Mouse (Mus musculus) heart, postnatal 14 days (tissue): Measurements from ENCODE around the gene Slitrk4. TPM values are rescaled to one million over a fixed set of nuclear protein-coding genes. Genes with fewer than 3 reads are reported as not detected.
A peak's percentile ranks its signal among the peaks of the same experiment; 100 is the strongest.

Experiments
- DNase-seq, 2 experiments: peaks; one replicate each; pipeline ENCODE4 v3.0.0; 2021 to 2022
- intact Hi-C: fragments of 180-260 bp; cut with DNase I; formaldehyde crosslinking; loops from one replicate; pipeline ENCODE4 v1.15.1; 2025
- long read RNA-seq, 2 experiments: library from polyadenylated mRNA; stranded (forward); transcript quantifications; one replicate each; pipeline ENCODE4 v2.0.0; 2021
- total RNA-seq, 2 experiments: library from RNA; stranded (reverse); gene quantifications; 2 replicates each; pipeline ENCODE4 v1.2.3; 2021

Gene Slitrk4
- 1 to 10 TPM in 1 of 2 experiments, under 1 TPM in 1; 0.91 to 2.0 TPM for total RNA-seq
- long read RNA-seq, experiment 1, partial matches to known transcripts = 0 of 1 reads
- long read RNA-seq, experiment 1, other reads (novel, unspliced or antisense) = 1 of 1 reads
- long read RNA-seq, experiment 2, partial matches to known transcripts = 0 of 1 reads
- long read RNA-seq, experiment 2, other reads (novel, unspliced or antisense) = 0 of 1 reads

GRCm38 (mm10) chrX:64276290-64277125 lies at the start of gene Slitrk4:
Gene Slitrk4, minus strand, starts transcription at chrX:64276996.
- intact Hi-C loops = no loop called here
- DNase-seq = peak; percentile 1 to 10

GRCm38 (mm10) chrX:64319501-64319900 lies 42.7 kb upstream of the Slitrk4 start:
- no peak for DNase-seq
- intact Hi-C loops = no loop called here

- intact Hi-C loops = no loop called here
- DNase-seq = no peak
These were observed 1.1 kb upstream of the Slitrk4 start for GRCm38 (mm10) chrX:64277991-64278301.

- intact Hi-C loops = no loop called here
These were observed 562 bp upstream of the Slitrk4 start for GRCm38 (mm10) chrX:64277126-64277990.

GRCm38 (mm10) chrX:64275501-64276289 lies 1.1 kb downstream of the Slitrk4 start:
- DNase-seq = no peak
- intact Hi-C loops = no loop called here

More at GRCm38 (mm10) chrX:64277126-64277990, 562 bp upstream of the Slitrk4 start:
- DNase-seq = no peak

- intact Hi-C loops = no loop called here
These were observed 13.3 kb downstream of the Slitrk4 start for GRCm38 (mm10) chrX:64263481-64263880.

More at GRCm38 (mm10) chrX:64263481-64263880, 13.3 kb downstream of the Slitrk4 start:
- DNase-seq = no peak

Other genes starting within 250 kb of the Slitrk4 start
- not detected for gene Gm6760, start 124.8 kb downstream of the Slitrk4 start, total RNA-seq
- not detected for gene 3830417A13Rik, start 103.4 kb downstream of the Slitrk4 start, total RNA-seq